Mouse (Mus musculus): ENCODE measurements around the gene Gpam.

Gene Gpam

GRCm38 (mm10) chr19:55138506-55138905 lies 11.5 kb upstream of the Gpam start:
- DNase-seq (ENCODE audit: low read depth) = no peak

DNA sequence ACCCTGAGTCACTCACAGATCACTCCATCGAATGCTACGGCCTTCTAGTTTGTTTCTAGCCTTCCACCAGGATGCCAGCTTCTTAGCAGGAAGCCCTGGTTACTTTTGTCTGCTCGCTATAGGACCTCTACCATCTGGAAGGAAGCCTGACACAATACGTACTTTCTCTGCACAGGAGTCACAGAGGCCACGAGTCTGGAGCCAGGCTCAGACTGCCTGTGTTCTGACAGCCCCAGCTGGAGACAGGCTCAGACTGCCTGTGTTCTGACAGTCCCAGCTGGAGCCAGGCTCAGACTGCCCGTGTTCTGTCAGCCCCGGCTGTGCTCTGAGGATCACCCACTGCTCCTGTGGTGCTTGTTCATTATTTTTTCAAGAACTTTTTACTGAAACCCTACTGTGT lies 10.8 kb upstream of the Gpam start:
- DNase-seq (ENCODE audit: low read depth) = no peak

GRCm38 (mm10) chr19:55136693-55137427 lies 9.8 kb upstream of the Gpam start:
- no peak for DNase-seq (ENCODE audit: low read depth)

GRCm38 (mm10) chr19:55135918-55136317 lies 8.9 kb upstream of the Gpam start:
- no peak for DNase-seq (ENCODE audit: low read depth)

- DNase-seq (ENCODE audit: low read depth) = no peak
These were observed 7.5 kb upstream of the Gpam start for GRCm38 (mm10) chr19:55134521-55134920.

- no peak for DNase-seq (ENCODE audit: low read depth)
These were observed 5.4 kb upstream of the Gpam start for GRCm38 (mm10) chr19:55132476-55132875.

- DNase-seq (ENCODE audit: low read depth) = no peak
These were observed 4.7 kb upstream of the Gpam start for GRCm38 (mm10) chr19:55131747-55132146.

DNA sequence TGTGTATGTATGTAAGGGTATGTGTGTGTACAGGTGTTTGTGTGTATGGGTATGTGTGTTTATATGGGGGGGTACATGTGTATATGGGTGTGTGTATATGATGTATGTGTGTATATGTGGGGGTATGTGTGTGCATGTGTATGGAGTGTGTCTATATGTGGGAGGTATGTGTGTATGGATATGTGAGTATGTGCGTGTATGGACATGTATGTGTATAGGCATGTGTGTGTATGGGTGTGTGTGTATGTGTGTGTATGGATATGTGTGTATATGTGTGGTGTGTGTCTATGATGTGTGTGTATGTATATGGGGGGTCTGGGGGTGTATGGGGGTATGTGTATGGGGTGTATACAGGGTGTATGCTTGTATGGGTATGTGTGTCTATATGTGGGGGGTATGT lies 1.4 kb upstream of the Gpam start:
- DNase-seq (ENCODE audit: low read depth) = no peak

- DNase-seq (ENCODE audit: low read depth) = no peak
These were observed 1.6 kb downstream of the Gpam start for GRCm38 (mm10) chr19:55125456-55125855.

- DNase-seq (ENCODE audit: low read depth) = no peak
These were observed 4.0 kb downstream of the Gpam start for GRCm38 (mm10) chr19:55123001-55123536.

- no peak for DNase-seq (ENCODE audit: low read depth)
These were observed 4.6 kb downstream of the Gpam start for GRCm38 (mm10) chr19:55122351-55122980.

- no peak for DNase-seq (ENCODE audit: low read depth)
These were observed 5.2 kb downstream of the Gpam start for GRCm38 (mm10) chr19:55121836-55122235.

- DNase-seq (ENCODE audit: low read depth) = no peak
These were observed 6.4 kb downstream of the Gpam start for GRCm38 (mm10) chr19:55120518-55121244.

GRCm38 (mm10) chr19:55119541-55119940 lies 7.5 kb downstream of the Gpam start:
- no peak for DNase-seq (ENCODE audit: low read depth)

GRCm38 (mm10) chr19:55117991-55118390 lies 9.0 kb downstream of the Gpam start:
- no peak for DNase-seq (ENCODE audit: low read depth)

GRCm38 (mm10) chr19:55117059-55117815 lies 9.8 kb downstream of the Gpam start:
- DNase-seq (ENCODE audit: low read depth) = no peak

DNA sequence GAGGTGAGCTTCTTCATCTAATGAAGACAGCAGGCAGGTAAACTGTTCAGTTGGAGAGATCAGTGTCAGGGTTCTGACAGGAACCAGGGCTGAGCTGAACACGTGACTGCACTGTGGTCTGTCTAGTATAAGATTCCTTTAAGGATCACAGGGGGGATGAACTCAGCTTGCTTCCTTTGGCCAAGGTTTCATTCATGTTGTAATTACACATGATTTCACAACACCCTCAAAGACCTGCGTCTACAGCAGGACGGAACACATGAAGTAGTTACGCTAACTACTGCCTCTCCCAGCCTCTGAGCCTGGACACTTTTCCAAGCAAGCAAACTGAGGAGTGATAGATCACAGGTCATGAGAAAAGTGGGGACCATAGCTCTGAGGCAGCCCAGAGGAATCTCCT lies 11.5 kb downstream of the Gpam start:
- DNase-seq (ENCODE audit: low read depth) = no peak

- no peak for DNase-seq (ENCODE audit: low read depth)
These were observed 12.1 kb downstream of the Gpam start for GRCm38 (mm10) chr19:55114825-55115395.

GRCm38 (mm10) chr19:55107896-55108295 lies 19.1 kb downstream of the Gpam start:
- no peak for DNase-seq (ENCODE audit: low read depth)

- DNase-seq (ENCODE audit: low read depth) = no peak
These were observed 21.1 kb downstream of the Gpam start for GRCm38 (mm10) chr19:55105969-55106368.

DNA sequence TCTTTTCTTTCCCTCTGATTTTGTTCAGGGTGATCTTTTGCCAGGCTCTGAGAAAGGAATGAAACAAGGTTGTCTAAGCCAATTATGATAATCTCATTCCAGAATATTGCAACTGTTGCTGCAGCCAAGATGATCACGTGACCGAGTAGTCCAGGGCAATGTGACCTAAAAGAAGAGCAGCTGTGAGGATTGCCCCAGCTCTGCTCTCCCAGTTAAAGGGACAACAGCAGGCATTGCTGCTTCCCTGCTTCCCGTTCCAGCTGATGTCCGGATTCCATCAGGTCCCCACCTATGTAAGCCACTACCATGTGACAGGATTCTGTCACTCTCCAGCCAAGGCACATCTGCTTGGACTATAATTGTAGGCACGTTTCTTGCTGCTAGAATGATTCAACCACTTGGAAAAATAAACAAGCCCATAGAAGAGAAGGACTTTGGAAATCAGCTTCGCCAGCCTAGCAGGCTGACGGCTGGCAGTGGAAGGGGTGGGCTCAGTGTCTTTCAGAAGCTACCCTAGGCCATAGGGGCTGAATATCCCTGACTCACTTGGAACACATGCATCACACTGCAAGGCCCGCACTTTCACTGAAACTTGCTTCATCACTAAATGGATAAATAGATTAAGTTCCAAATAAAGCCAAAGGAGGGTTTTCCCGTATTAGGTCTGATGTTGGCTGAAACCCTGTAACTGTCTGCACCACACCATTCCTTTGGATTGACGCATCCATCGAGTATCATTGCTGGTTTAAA lies 23.8 kb downstream of the Gpam start:
- no peak for DNase-seq (ENCODE audit: low read depth)
